Mouse (Mus musculus): ENCODE results near the gene Med11.

GRCm38 (mm10) chr11:70444667-70445066 is 7.1 kb upstream of the Med11 start:
- TF ChIP-seq CTCF (IDR thresholded peaks at IDR 0.05; ENCODE audit: low read depth) (no peak), EP300 (optimal IDR thresholded peaks at IDR 0.05) (no peak)

All from stomach, postnatal 0 days (tissue).